Mouse (Mus musculus): Measurements from ENCODE around the gene Gm10799. TPM values are rescaled to one million over a fixed set of nuclear protein-coding genes. Genes with fewer than 3 reads are reported as not detected.

The Gm10799 gene
- polyA plus RNA-seq, 1 experiment from 2014 or later, result not detected

DNA sequence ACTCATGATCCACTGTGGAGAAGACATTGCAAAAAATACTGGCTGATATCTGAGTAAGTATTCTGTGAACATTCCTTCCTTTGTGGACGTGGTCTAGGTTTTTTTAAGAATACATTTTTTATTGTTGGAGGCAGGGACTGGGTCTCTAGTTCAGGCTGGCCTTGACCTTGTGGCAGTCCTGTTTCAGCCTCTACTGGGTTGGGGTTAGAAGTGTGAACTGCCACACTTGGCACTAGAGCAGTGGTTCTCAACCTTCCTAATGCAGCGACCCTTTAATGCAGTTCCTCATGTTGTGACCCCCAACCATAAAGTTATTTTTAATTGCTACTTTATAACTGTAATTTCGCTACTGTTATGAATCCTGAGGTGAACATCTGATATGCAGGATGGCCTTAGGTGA lies 38.0 kb downstream of the Gm10799 start:
- H3K27me3 ChIP-seq (replicated peaks; ENCODE audit: low read depth, poor library complexity, severe bottlenecking), result no peaks in the 10 kb centered on the region
- peaks cover 23% of the 10 kb centered on the region for H3K36me3 ChIP-seq (replicated peaks)
- no peak overlapping the region for H3K4me3 ChIP-seq
- no peak overlapping the region for H3K27ac ChIP-seq (replicated peaks)
- WGBS, result 91% methylated on average over 3 of the region's 3 CpGs
- no peak for DNase-seq (ENCODE audit: low spot score)
- peaks cover 24% of the 10 kb centered on the region for H3K4me1 ChIP-seq
- no peaks in the 10 kb centered on the region for H3K9me3 ChIP-seq

DNA sequence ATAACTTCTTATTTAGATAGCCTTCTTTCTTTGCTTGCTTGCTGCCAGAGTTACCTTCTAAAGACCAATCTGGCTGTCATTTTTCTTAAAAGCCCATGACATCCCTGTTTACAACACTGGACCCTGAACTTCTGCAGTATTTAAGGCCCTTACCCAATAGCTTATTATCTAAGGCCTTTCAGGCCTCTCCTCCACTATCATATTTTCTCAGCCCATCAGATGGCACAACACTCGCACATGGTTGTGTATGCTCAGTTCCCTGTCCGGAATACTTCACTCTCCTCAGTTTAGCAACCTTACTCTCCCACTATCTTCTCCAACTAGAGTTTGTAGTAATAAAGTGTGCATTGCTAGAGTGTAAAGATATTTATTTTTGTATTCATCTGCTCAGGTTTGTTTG lies 39.3 kb downstream of the Gm10799 start:
- no peaks in the 10 kb centered on the region for H3K27me3 ChIP-seq (replicated peaks; ENCODE audit: low read depth, poor library complexity, severe bottlenecking)
- no peak for DNase-seq (ENCODE audit: low spot score)
- H3K9me3 ChIP-seq, result no peaks in the 10 kb centered on the region
- WGBS, result 79% methylated on average over 2 of the region's 2 CpGs
- H3K4me3 ChIP-seq, result peak overlapping the region; percentile 98
- H3K4me1 ChIP-seq, result peaks cover 24% of the 10 kb centered on the region
- no peak overlapping the region for H3K27ac ChIP-seq (replicated peaks)
- peaks cover 12% of the 10 kb centered on the region for H3K36me3 ChIP-seq (replicated peaks)

DNA sequence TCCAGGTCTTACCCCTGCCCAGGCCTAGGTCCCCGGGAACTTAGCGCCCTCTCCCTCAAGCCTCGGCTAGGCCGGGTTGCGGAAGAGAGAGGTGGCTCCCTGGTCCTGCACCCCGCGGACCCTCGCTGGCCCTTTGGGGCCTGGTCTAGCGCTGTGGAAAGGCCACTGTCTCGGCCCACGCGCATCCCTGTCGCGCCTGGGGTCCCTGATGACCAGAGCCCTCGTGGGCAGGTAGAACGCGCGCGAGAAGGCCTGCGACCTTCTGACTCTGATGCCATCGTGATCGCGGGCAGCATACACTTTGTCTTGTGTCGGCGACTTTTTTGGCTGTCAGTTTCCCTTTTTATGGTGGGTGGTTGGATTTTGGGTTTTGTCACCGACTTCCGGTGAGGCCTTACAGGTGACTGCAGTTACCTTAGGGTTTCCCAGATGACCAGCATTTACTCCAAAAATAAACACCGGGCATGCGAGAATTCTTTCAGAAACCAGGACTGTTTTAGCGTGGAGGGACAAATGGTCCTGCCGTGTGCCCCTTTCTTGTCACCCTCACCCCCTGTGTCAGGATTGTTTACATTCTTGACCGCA lies 40.1 kb downstream of the Gm10799 start, which contains the start of gene 4931422A03Rik:
Gene 4931422A03Rik (minus strand): TSS at position 223 of the 585 bp plus-strand sequence.
- WGBS, result 1% methylated on average over 32 of the region's 32 CpGs
- Histone ChIP-seq H3K27ac (replicated peaks) (peak within 1 kb of the TSS; percentile 95), H3K27me3 (replicated peaks; ENCODE audit: low read depth, poor library complexity, severe bottlenecking) (no peaks in the 10 kb centered on the region), H3K9me3 (no peaks in the 10 kb centered on the region), H3K36me3 (replicated peaks) (peaks cover 5% of the 10 kb centered on the region; the same call in 1 of the 2 replicates), H3K4me1 (peaks cover 24% of the 10 kb centered on the region), H3K4me3 (peak within 1 kb of the TSS; percentile 98)
- no peak for DNase-seq (ENCODE audit: low spot score)

DNA sequence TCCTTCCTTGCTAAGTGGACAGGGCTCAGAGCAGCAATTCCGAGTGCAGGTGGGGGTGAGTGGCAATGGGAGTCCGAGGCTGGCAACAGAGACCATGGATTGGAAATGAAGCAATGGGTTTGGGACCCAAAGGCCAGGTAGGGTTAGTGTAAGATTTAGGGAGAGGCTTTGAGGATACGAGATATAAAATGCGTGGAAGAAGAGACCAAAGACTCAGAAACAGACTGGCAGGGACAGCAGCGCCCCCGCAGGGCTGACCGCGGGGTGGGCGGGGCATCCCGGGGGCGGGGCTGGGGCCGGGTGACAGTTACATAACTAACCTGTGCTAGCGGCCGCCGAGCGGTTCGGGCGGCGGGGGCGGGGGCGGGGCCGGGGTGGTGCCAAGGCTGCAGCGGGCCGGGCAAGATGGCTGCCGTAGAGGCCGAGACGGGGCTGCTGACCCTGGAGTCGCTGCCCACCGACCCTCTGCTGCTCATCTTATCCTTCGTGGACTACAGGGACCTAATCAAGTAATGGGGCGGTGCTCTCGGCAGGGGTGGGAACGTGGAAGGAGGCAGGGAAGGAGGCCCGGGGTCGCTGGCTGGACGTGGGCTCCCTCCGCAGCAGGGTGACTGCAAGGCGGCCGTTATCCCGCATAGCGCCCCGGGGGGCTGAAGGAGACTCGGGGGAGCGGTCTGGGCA lies 40.8 kb downstream of the Gm10799 start, which contains the start of gene Fbxo3:
Gene Fbxo3 (plus strand): TSS at position 264 of the 681 bp plus-strand sequence.
- under 1% methylated on average over 44 of the region's 44 CpGs for WGBS
- Histone ChIP-seq H3K4me1 (peaks cover 24% of the 10 kb centered on the region), H3K36me3 (replicated peaks) (peaks cover 5% of the 10 kb centered on the region; the same call in 1 of the 2 replicates), H3K9me3 (no peaks in the 10 kb centered on the region), H3K27ac (replicated peaks) (peak within 1 kb of the TSS; percentile 95), H3K27me3 (replicated peaks; ENCODE audit: low read depth, poor library complexity, severe bottlenecking) (no peaks in the 10 kb centered on the region), H3K4me3 (peak within 1 kb of the TSS; percentile 98)
- peak; percentile 96 for DNase-seq (ENCODE audit: low spot score)

DNA sequence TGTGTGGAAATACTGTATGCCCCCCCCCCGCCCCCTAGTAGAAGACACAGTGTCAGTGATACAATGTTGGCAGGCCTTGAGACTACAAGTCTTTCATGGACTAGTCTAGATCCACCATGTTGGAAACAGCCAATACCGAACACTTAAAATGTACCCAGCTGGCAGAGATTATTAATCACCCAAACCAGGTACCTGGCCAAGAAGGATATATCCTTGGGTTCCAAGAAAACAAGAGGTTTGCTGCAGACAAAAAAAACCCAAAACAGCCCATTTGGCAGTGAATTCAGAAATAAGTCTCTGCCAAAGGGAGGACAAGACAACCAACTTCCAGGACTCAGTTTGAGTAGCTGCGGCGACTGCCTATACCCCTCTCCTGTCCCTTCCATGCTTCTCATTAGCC lies 43.7 kb downstream of the Gm10799 start:
- Histone ChIP-seq H3K4me1 (peaks cover 19% of the 10 kb centered on the region), H3K27ac (replicated peaks) (no peak overlapping the region), H3K27me3 (replicated peaks; ENCODE audit: low read depth, poor library complexity, severe bottlenecking) (no peaks in the 10 kb centered on the region), H3K36me3 (replicated peaks) (no peaks in the 10 kb centered on the region), H3K9me3 (no peaks in the 10 kb centered on the region), H3K4me3 (no peak overlapping the region)
- no peak for DNase-seq (ENCODE audit: low spot score)
- WGBS, result 91% methylated on average over 4 of the region's 4 CpGs

DNA sequence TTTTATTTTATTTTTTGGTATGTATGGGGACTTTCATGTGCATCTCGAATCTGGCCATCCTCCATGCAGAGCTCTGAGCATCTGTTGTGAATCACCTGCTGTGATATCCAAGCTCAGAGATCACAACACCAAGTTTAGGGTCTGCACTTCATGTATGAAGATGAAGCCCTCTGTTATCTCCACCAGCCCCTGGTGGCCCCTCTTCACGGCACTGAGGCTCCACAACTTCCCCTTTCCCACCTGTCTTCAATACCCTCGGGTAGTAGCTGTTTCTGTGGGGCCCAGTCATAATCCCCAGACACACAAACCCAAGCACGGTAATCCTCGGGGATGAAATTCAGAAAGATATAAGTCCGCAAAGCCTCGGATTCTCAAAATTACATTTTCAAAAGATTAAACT lies 45.3 kb downstream of the Gm10799 start:
- H3K36me3 ChIP-seq (replicated peaks), result no peaks in the 10 kb centered on the region
- no peaks in the 10 kb centered on the region for H3K9me3 ChIP-seq
- no peak for DNase-seq (ENCODE audit: low spot score)
- H3K4me3 ChIP-seq, result no peak overlapping the region
- WGBS, result 83% methylated on average over 7 of the region's 7 CpGs
- H3K27ac ChIP-seq (replicated peaks), result no peak overlapping the region
- H3K4me1 ChIP-seq, result peaks cover 5% of the 10 kb centered on the region
- no peaks in the 10 kb centered on the region for H3K27me3 ChIP-seq (replicated peaks; ENCODE audit: low read depth, poor library complexity, severe bottlenecking)

Other genes starting within 250 kb of the Gm10799 start
- gene Lmo2, start 110.6 kb downstream of the Gm10799 start, polyA plus RNA-seq (2016; fragmentation: Nextera tagmentation; extraction: Ambion mirVana), result 13.7 and 15.7 TPM in 2 replicates
- 44.4 and 44.9 TPM in 2 replicates for gene Fbxo3, start 40.8 kb downstream of the Gm10799 start, polyA plus RNA-seq (2016; fragmentation: Nextera tagmentation; extraction: Ambion mirVana)
- 1.1 and 1.6 TPM in 2 replicates for gene 4931422A03Rik, start 40.2 kb downstream of the Gm10799 start, polyA plus RNA-seq (2016; fragmentation: Nextera tagmentation; extraction: Ambion mirVana)
- gene Gm10912, start 2.7 kb downstream of the Gm10799 start, polyA plus RNA-seq (2016; fragmentation: Nextera tagmentation; extraction: Ambion mirVana), result not detected in 2 replicates
- 4.1 and 4.4 TPM in 2 replicates for gene Cd59b, start 1.3 kb upstream of the Gm10799 start, polyA plus RNA-seq (2016; fragmentation: Nextera tagmentation; extraction: Ambion mirVana)
- gene Cd59a, start 27.3 kb upstream of the Gm10799 start, polyA plus RNA-seq (2016; fragmentation: Nextera tagmentation; extraction: Ambion mirVana), result 21.7 and 22.4 TPM in 2 replicates
- gene A930018P22Rik, start 54.2 kb upstream of the Gm10799 start, polyA plus RNA-seq (2016; fragmentation: Nextera tagmentation; extraction: Ambion mirVana), result not detected in 2 replicates